Mouse (Mus musculus): Measurements from ENCODE around the gene Itga2.

Gene Itga2

GRCm38 (mm10) chr13:114931775-114932294 is at the start of gene Itga2:
TSS of gene Itga2 (minus strand) at chr13:114932100.
- DNase-seq, result peak; percentile 8

GRCm38 (mm10) chr13:114980831-114981419 is 49.0 kb upstream of the Itga2 start:
- DNase-seq, result no peak

- no peak for DNase-seq
These were observed 42.7 kb upstream of the Itga2 start for GRCm38 (mm10) chr13:114974484-114975042.

- no peak for DNase-seq
These were observed 40.0 kb upstream of the Itga2 start for GRCm38 (mm10) chr13:114971905-114972304.

GRCm38 (mm10) chr13:114964233-114964632 is 32.3 kb upstream of the Itga2 start:
- DNase-seq, result peak; percentile 82

GRCm38 (mm10) chr13:114954516-114954915 is 22.6 kb upstream of the Itga2 start:
- no peak for DNase-seq

- DNase-seq, result peak; percentile 29
These were observed 1.6 kb upstream of the Itga2 start for GRCm38 (mm10) chr13:114933541-114933940.

- peak; percentile 8 for DNase-seq
These were observed 777 bp downstream of the Itga2 start for GRCm38 (mm10) chr13:114930996-114931649.

GRCm38 (mm10) chr13:114924785-114925184 is 7.1 kb downstream of the Itga2 start:
- DNase-seq, result no peak

- no peak for DNase-seq
These were observed 8.6 kb downstream of the Itga2 start for GRCm38 (mm10) chr13:114923331-114923730.

- no peak for DNase-seq
These were observed 16.1 kb downstream of the Itga2 start for GRCm38 (mm10) chr13:114915767-114916166.

- DNase-seq, result no peak
These were observed 16.9 kb downstream of the Itga2 start for GRCm38 (mm10) chr13:114914963-114915362.

GRCm38 (mm10) chr13:114914559-114914958 is 17.3 kb downstream of the Itga2 start:
- DNase-seq, result no peak

- DNase-seq, result no peak
These were observed 21.3 kb downstream of the Itga2 start for GRCm38 (mm10) chr13:114910629-114911028.

GRCm38 (mm10) chr13:114909514-114909913 is 22.4 kb downstream of the Itga2 start:
- DNase-seq, result no peak

- DNase-seq, result no peak
These were observed 24.0 kb downstream of the Itga2 start for GRCm38 (mm10) chr13:114907876-114908275.

- no peak for DNase-seq
These were observed 35.0 kb downstream of the Itga2 start for GRCm38 (mm10) chr13:114896751-114897386.

GRCm38 (mm10) chr13:114895896-114896295 is 36.0 kb downstream of the Itga2 start:
- DNase-seq, result no peak

GRCm38 (mm10) chr13:114894718-114895117 is 37.2 kb downstream of the Itga2 start:
- no peak for DNase-seq

- DNase-seq, result no peak
These were observed 40.2 kb downstream of the Itga2 start for GRCm38 (mm10) chr13:114891655-114892054.

GRCm38 (mm10) chr13:114887695-114888094 is 44.2 kb downstream of the Itga2 start:
- DNase-seq, result no peak

- no peak for DNase-seq
These were observed 44.6 kb downstream of the Itga2 start for GRCm38 (mm10) chr13:114887293-114887692.

GRCm38 (mm10) chr13:114885171-114885570 is 46.7 kb downstream of the Itga2 start:
- no peak for DNase-seq

- DNase-seq, result no peak
These were observed 53.2 kb downstream of the Itga2 start for GRCm38 (mm10) chr13:114878667-114879066.
